18 mouse cellular contexts compared by ENCODE assay signal in the genomic region with DNA sequence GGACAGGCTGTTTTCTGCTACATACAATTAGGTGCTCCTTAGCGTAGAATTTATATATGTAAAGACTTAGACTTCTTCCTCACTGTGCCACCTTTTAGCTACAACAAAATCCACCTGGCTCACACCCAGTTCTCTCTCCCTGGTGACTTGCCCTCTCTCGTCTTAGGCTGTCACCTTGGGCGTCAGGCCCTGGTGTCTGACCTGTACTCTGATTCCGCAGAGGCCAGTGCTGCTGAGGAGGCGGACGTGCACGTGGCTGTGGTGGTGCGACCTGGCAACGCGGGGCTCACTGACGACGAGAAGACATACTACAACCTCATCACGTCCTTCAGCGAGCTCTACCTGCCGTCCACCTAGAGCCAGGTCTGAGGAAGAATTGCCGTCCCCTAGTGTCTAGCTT.
"Had no signal": no experiment of that assay in that cellular context is flagged by ENCODE, and none has a peak within 500 bp of the region (broad histone marks: within the 10 kb centered on the region; RNA-seq: fewer than 3 reads in every experiment).

No protein-coding gene starts in this region.

- H3K4me1 ChIP-seq: liver, embryonic 13.5 days; liver, embryonic 15.5 days; lung, embryonic 15.5 days; midbrain, embryonic 12.5 days; neural tube, embryonic 12.5 days had no signal

- H3K9me3 ChIP-seq: liver, embryonic 13.5 days; liver, embryonic 15.5 days; lung, embryonic 15.5 days; megakaryocyte, embryonic 14.5 days; midbrain, embryonic 12.5 days; neural tube, embryonic 12.5 days had no signal

- H3K27me3 ChIP-seq: liver, embryonic 13.5 days; liver, embryonic 15.5 days; lung, embryonic 15.5 days; megakaryocyte, embryonic 14.5 days; midbrain, embryonic 12.5 days; neural tube, embryonic 12.5 days had no signal

- DNase-seq: liver, embryonic 13.5 days; liver, postnatal 0 days; lung, adult 2 months; lung, postnatal 14 days; lung, postnatal 36 days; midbrain, embryonic 14.5 days; right cerebral cortex, postnatal 14 days; thymus, adult 2 months; thymus, postnatal 25 days; thymus, postnatal 4 days had no signal

- H3K27ac ChIP-seq: liver, embryonic 13.5 days; liver, embryonic 15.5 days; lung, embryonic 15.5 days; macrophage; midbrain, embryonic 12.5 days; neural tube, embryonic 12.5 days had no signal

- H3K4me3 ChIP-seq: liver, embryonic 13.5 days; liver, embryonic 15.5 days; lung, embryonic 15.5 days; megakaryocyte, embryonic 14.5 days; midbrain, embryonic 12.5 days; neural tube, embryonic 12.5 days had no signal

- ATAC-seq: liver, postnatal 0 days; lung, postnatal 0 days; midbrain, embryonic 16.5 days had no signal

- H3K4me2 ChIP-seq: liver, embryonic 13.5 days; liver, embryonic 15.5 days; lung, embryonic 15.5 days; midbrain, embryonic 12.5 days; neural tube, embryonic 12.5 days had no signal

- H3K9ac ChIP-seq: liver, embryonic 13.5 days; liver, embryonic 15.5 days; liver, postnatal 0 days; lung, embryonic 15.5 days; midbrain, embryonic 12.5 days; neural tube, embryonic 12.5 days had no signal
